Mouse (Mus musculus) forebrain, embryonic 15.5 days (tissue): ENCODE measurements around the gene Neurod2. TPM values are rescaled to one million over a fixed set of nuclear protein-coding genes. Genes with fewer than 3 reads are reported as not detected.
A peak's percentile ranks its signal among the peaks of the same experiment; 100 is the strongest.

Experiments
- ATAC-seq: fragments of 200-750 bp; cut with Nextera tagmentation; replicated peaks from 2 replicates; pipeline ENCODE4 v1.8.0; 2017; ENCODE audit warnings: mild to moderate bottlenecking, moderate TSS enrichment, moderate library complexity
- H3K27ac ChIP-seq: fragments of 300-500 bp; sonication (generic); replicated peaks from 2 replicates; pipeline ENCODE4 v1.5.1; 2015; ENCODE audit warnings: mild to moderate bottlenecking, inconsistent platforms
- H3K27me3 ChIP-seq: fragments of 300-500 bp; sonication (generic); 2 replicates; pipeline ENCODE4 v1.6.1; 2015; ENCODE audit warnings: inconsistent platforms
- H3K36me3 ChIP-seq: fragments of 300-500 bp; sonication (generic); 2 replicates; pipeline ENCODE4 v1.6.1; 2015; ENCODE audit warnings: mild to moderate bottlenecking, inconsistent platforms
- H3K4me1 ChIP-seq: fragments of 300-500 bp; sonication (generic); 2 replicates; pipeline ENCODE4 v1.6.1; 2015; ENCODE audit warnings: inconsistent platforms
- H3K4me2 ChIP-seq: fragments of 300-500 bp; sonication (generic); replicated peaks from 2 replicates; pipeline ENCODE4 v1.6.1; 2015; ENCODE audit warnings: mild to moderate bottlenecking, inconsistent platforms
- H3K4me3 ChIP-seq: fragments of 300-500 bp; sonication (generic); 2 replicates; pipeline ENCODE4 v1.5.1; 2015; ENCODE audit warnings: mild to moderate bottlenecking, inconsistent platforms
- H3K9ac ChIP-seq: fragments of 300-500 bp; sonication (generic); replicated peaks from 2 replicates; pipeline ENCODE4 v1.6.1; 2015; ENCODE audit warnings: mild to moderate bottlenecking, inconsistent platforms
- H3K9me3 ChIP-seq: fragments of 300-500 bp; sonication (generic); 2 replicates; pipeline ENCODE4 v1.6.1; 2016; ENCODE audit warnings: inconsistent platforms
- WGBS: fragments of 180-500 bp; shearing (Covaris S2); methylation state at CpG from one replicate; pipeline ENCODE4 v1.1.7; 2015; ENCODE audit warnings: mixed read lengths; 5-methylcytosine and 5-hydroxymethylcytosine counted together
- polyA plus RNA-seq: library from polyadenylated mRNA; unstranded; fragments of >200 nt; fragmentation: Nextera tagmentation; extraction: Ambion mirVana; gene quantifications from 2 replicates; pipeline ENCODE4 v1.2.1, GENCODE M21; 2015

Gene Neurod2
- 142 and 148 TPM in 2 replicates for polyA plus RNA-seq

DNA sequence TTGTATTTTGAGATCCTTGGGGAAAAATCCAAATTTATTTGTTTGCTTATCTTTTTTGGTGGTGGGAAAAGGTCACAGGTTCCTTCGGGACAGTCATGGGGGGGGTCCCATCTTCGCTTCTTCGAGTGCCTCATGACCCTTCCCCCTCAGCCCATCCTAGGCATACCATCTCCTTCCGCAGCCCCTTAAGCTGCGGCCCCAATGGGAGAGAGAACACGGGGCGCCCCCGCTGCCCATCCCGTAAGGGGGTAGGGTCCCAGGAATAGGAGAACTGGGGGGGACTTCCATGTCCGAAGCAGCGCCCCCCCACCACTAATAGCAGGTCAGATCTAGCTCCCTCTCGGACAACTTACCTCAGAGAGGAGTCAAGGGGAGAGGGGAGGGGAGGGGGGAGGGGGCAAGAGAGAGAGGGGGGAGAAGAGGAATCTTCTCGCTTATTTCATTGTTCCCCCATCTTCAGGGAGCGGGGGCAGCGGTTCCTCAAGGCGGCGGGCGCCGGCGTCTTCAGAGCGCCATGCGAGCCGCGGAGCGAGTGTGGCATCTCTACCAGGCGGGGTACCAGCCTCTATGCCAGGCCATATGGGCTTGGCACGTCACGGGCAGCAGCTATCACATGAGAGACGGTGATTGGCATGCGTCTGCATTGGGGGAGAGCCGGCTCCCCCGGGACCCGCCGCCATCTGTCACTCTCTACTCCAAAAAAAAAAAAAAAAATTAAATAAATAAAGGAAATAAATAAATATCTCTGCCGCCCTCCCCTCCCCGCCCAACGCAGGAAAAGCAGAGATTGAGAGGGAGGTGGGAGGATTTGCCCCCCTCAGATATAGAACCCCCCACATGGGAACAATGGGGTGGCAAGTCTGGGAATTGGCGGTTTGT is at the start of gene Neurod2:
Gene Neurod2 (minus strand): TSS at position 568 of the 879 bp plus-strand sequence.
- H3K27ac ChIP-seq: peak within 1 kb of the TSS; percentile 97
- H3K27me3 ChIP-seq: peaks cover 64% of the 10 kb centered on the region
- peak within 1 kb of the TSS; percentile 40 for H3K4me2 ChIP-seq
- H3K9ac ChIP-seq: peak within 1 kb of the TSS; percentile 64
- peak within 1 kb of the TSS; percentile 48 for H3K4me3 ChIP-seq
- H3K4me1 ChIP-seq: peaks cover 48% of the 10 kb centered on the region
- no peaks in the 10 kb centered on the region for H3K36me3 ChIP-seq
- under 1% methylated on average over 38 of the region's 38 CpGs for WGBS
- H3K9me3 ChIP-seq: no peaks in the 10 kb centered on the region
- ATAC-seq: peak; percentile 84

GRCm38 (mm10) chr11:98377787-98378186 is 48.3 kb upstream of the Neurod2 start:
- H3K27me3 ChIP-seq: no peaks in the 10 kb centered on the region
- H3K36me3 ChIP-seq: peaks cover 52% of the 10 kb centered on the region
- H3K9me3 ChIP-seq: no peaks in the 10 kb centered on the region
- no peak overlapping the region for H3K9ac ChIP-seq
- H3K4me2 ChIP-seq: no peak overlapping the region
- WGBS: 90% methylated on average over 11 of the region's 11 CpGs
- H3K4me1 ChIP-seq: peaks cover 23% of the 10 kb centered on the region
- ATAC-seq: no peak
- no peak overlapping the region for H3K27ac ChIP-seq
- no peak overlapping the region for H3K4me3 ChIP-seq

DNA sequence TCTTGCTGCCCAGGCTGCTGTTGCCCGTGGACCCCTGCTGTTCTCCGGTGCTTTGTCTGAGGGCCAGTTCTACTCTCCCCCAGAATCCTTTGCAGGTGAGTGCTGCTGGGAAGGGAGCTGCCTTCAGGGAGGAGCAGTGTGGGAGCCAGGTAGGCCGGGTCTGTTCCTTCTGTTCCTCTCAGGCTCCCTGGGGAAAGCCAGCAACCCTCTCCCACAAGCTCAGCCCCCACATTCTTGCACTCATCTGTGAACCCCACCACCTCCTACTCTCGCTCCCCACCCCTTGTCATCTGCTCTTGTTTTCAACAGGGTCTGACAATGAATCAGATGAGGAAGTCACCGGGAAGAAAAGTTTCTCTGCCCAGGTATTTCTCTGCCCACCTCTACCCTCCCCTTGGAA is 47.3 kb upstream of the Neurod2 start:
- no peak overlapping the region for H3K27ac ChIP-seq
- ATAC-seq: no peak
- peaks cover 29% of the 10 kb centered on the region for H3K4me1 ChIP-seq
- no peaks in the 10 kb centered on the region for H3K9me3 ChIP-seq
- H3K4me2 ChIP-seq: no peak overlapping the region
- H3K36me3 ChIP-seq: peaks cover 52% of the 10 kb centered on the region
- WGBS: 68% methylated on average over 5 of the region's 5 CpGs
- no peak overlapping the region for H3K4me3 ChIP-seq
- H3K9ac ChIP-seq: no peak overlapping the region
- H3K27me3 ChIP-seq: no peaks in the 10 kb centered on the region

DNA sequence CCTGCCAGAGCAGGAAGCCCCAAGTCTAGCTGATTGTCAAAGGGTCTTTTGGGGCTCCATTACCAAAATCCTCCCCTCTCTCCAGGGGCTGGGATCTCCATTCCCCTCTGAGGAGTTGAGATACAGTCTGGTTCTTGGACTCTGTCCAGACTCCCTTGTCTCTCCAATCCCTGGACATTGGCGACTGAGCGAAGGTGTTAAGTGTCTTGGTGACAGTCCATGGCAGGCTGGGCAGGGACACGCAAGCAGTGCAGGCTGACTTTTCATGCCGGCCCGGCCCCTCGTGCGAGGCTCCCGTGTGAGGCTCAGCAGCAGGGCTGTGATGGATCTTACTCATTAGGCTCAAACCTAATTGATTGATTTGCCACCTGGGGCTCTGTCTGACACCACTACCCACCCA is 44.8 kb upstream of the Neurod2 start:
- Histone ChIP-seq H3K27me3 (no peaks in the 10 kb centered on the region), H3K9ac (no peak overlapping the region), H3K4me2 (no peak overlapping the region), H3K36me3 (peaks cover 43% of the 10 kb centered on the region), H3K4me3 (no peak overlapping the region), H3K9me3 (no peaks in the 10 kb centered on the region), H3K27ac (peak overlapping the region; percentile 82), H3K4me1 (peaks cover 44% of the 10 kb centered on the region)
- 65% methylated on average over 8 of the region's 8 CpGs for WGBS
- ATAC-seq: no peak

GRCm38 (mm10) chr11:98373244-98373643 is 43.8 kb upstream of the Neurod2 start:
- Histone ChIP-seq H3K4me3 (no peak overlapping the region), H3K4me1 (peaks cover 44% of the 10 kb centered on the region), H3K36me3 (peaks cover 33% of the 10 kb centered on the region), H3K4me2 (no peak overlapping the region), H3K9me3 (no peaks in the 10 kb centered on the region), H3K27ac (peak overlapping the region; percentile 82), H3K9ac (no peak overlapping the region), H3K27me3 (no peaks in the 10 kb centered on the region)
- no peak for ATAC-seq
- 84% methylated on average over 6 of the region's 6 CpGs for WGBS

DNA sequence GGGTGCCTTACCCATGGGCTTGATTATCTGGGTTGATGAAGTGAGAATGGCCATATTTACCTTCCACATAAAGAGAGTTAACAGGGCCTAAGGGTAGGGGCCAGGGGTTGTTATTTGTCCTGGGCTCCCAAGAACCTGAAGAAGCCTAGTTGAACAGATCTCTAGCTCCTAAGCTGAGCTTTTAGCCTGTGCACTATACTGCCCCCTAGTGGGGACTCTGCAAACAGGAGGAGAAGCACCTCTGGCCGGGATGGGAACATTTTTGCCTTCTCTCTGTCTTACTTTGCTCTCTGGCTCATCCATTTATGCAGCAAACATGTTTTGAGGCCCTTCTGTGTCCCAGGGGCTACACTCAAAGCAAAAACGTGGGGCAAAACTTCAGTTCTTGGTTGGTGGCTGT is 43.0 kb upstream of the Neurod2 start:
- no peak overlapping the region for H3K4me3 ChIP-seq
- peak overlapping the region; percentile 82 for H3K27ac ChIP-seq
- WGBS: 6% methylated on average over 2 of the region's 2 CpGs

DNA sequence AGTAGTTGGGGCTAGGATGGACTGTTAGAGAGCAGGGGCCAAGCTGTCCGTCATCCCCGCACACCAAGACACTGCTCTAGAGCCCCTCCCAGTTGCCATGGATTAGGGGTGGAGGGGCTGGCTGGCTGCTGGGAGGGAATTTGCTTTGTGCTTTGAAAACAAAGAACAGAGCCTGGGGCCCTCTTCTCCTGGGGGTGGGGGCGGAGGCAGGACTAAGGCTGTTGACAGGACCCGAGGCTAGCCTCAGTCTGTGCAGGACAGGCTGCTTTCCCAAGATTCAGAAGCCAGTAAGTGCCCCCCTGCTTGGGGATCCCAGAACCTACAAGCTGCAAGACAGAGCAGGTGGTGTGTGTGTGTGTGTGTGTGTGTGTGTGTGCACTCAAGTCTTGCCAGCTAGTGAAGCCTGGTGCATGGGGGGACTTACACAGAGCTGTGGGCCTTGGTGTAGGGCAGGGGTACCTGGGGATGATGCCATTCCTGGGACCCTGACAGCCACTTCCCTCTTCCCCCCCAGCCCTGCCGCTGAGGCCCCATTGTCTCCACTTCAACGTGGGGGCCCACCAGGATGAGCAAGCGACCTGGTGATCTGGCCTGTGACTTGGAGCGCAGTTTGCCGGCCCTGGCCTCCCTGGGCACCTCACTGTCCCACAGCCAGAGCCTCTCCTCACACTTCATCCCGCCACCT is 42.2 kb upstream of the Neurod2 start:
- Histone ChIP-seq H3K9me3 (no peaks in the 10 kb centered on the region), H3K27ac (peak overlapping the region; percentile 82), H3K27me3 (no peaks in the 10 kb centered on the region), H3K4me1 (peaks cover 47% of the 10 kb centered on the region), H3K9ac (peak overlapping the region; percentile 31), H3K36me3 (peaks cover 18% of the 10 kb centered on the region), H3K4me3 (no peak overlapping the region), H3K4me2 (peak overlapping the region; percentile 16)
- WGBS: 24% methylated on average over 10 of the region's 10 CpGs
- peak; percentile 83 for ATAC-seq

More for the DNA sequence above, 43.0 kb upstream of the Neurod2 start:
- 0 out of 2 replicates have a peak, but pooled peaks have one; percentile 7 for ATAC-seq
- Histone ChIP-seq H3K9ac (no peak overlapping the region), H3K4me1 (peaks cover 44% of the 10 kb centered on the region), H3K9me3 (no peaks in the 10 kb centered on the region), H3K27me3 (no peaks in the 10 kb centered on the region), H3K36me3 (peaks cover 25% of the 10 kb centered on the region), H3K4me2 (peak overlapping the region; percentile 16)

GRCm38 (mm10) chr11:98370588-98370987 is 41.1 kb upstream of the Neurod2 start:
- H3K4me1 ChIP-seq: peaks cover 47% of the 10 kb centered on the region
- ATAC-seq: no peak
- H3K36me3 ChIP-seq: peaks cover 6% of the 10 kb centered on the region
- 71% methylated on average over 2 of the region's 2 CpGs for WGBS
- no peak overlapping the region for H3K9ac ChIP-seq
- H3K4me3 ChIP-seq: no peak overlapping the region
- H3K4me2 ChIP-seq: no peak overlapping the region
- no peaks in the 10 kb centered on the region for H3K9me3 ChIP-seq
- peak overlapping the region; percentile 82 for H3K27ac ChIP-seq
- H3K27me3 ChIP-seq: no peaks in the 10 kb centered on the region

- WGBS: 57% methylated on average over 6 of the region's 6 CpGs
Measured at GRCm38 (mm10) chr11:98369337-98369736, 39.9 kb upstream of the Neurod2 start.

DNA sequence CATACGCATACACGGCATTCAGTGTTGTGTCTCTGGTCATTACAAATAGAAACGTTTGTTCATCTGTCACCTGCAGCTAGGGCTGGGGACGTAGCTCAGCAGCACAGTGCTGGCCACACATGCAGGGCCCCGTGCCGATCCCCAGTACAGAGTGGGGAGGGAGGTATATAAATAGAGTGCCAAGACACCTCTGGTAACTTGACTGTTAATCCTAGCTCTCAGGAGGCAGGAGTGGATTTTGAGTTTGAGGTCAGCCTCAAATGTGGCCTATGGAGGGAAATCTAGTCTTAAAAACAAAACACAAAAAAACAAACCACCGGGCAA is 38.4 kb upstream of the Neurod2 start:
- H3K4me2 ChIP-seq: no peak overlapping the region
- no peaks in the 10 kb centered on the region for H3K27me3 ChIP-seq
- H3K4me3 ChIP-seq: no peak overlapping the region
- no peaks in the 10 kb centered on the region for H3K9me3 ChIP-seq
- no peak for ATAC-seq
- H3K36me3 ChIP-seq: no peaks in the 10 kb centered on the region
- no peak overlapping the region for H3K9ac ChIP-seq
- peaks cover 32% of the 10 kb centered on the region for H3K4me1 ChIP-seq
- 83% methylated on average over 7 of the region's 7 CpGs for WGBS
- H3K27ac ChIP-seq: 0 out of 2 replicates have a peak overlapping the region, but pooled peaks have one; percentile 58

More at GRCm38 (mm10) chr11:98369337-98369736, 39.9 kb upstream of the Neurod2 start:
- no peak overlapping the region for H3K4me3 ChIP-seq
- H3K9ac ChIP-seq: no peak overlapping the region
- peak overlapping the region; percentile 82 for H3K27ac ChIP-seq
- H3K4me2 ChIP-seq: no peak overlapping the region
- H3K9me3 ChIP-seq: no peaks in the 10 kb centered on the region
- H3K4me1 ChIP-seq: peaks cover 37% of the 10 kb centered on the region
- H3K27me3 ChIP-seq: no peaks in the 10 kb centered on the region
- H3K36me3 ChIP-seq: no peaks in the 10 kb centered on the region
- no peak; the same call in 1 of the 2 replicates for ATAC-seq

- WGBS: 72% methylated on average over 10 of the region's 10 CpGs
- Histone ChIP-seq H3K9me3 (no peaks in the 10 kb centered on the region), H3K4me1 (peaks cover 32% of the 10 kb centered on the region), H3K36me3 (no peaks in the 10 kb centered on the region), H3K27ac (0 out of 2 replicates have a peak overlapping the region, but pooled peaks have one; percentile 58), H3K4me3 (no peak overlapping the region), H3K4me2 (no peak overlapping the region), H3K27me3 (no peaks in the 10 kb centered on the region), H3K9ac (no peak overlapping the region)
- no peak for ATAC-seq
Measured at GRCm38 (mm10) chr11:98367171-98367862, 37.9 kb upstream of the Neurod2 start.

- H3K36me3 ChIP-seq: no peaks in the 10 kb centered on the region
- H3K27me3 ChIP-seq: no peaks in the 10 kb centered on the region
- H3K4me2 ChIP-seq: no peak overlapping the region
- peaks cover 22% of the 10 kb centered on the region for H3K4me1 ChIP-seq
- H3K9me3 ChIP-seq: no peaks in the 10 kb centered on the region
- H3K9ac ChIP-seq: no peak overlapping the region
- no peak for ATAC-seq
- WGBS: 81% methylated on average over 10 of the region's 10 CpGs
- H3K4me3 ChIP-seq: no peak overlapping the region
- H3K27ac ChIP-seq: no peak overlapping the region
Measured at GRCm38 (mm10) chr11:98366290-98366689, 36.8 kb upstream of the Neurod2 start.
